Mouse (Mus musculus): ENCODE measurements around the gene Kat2a.
A peak's percentile ranks its signal among the peaks of the same experiment; 100 is the strongest.

The Kat2a gene

DNA sequence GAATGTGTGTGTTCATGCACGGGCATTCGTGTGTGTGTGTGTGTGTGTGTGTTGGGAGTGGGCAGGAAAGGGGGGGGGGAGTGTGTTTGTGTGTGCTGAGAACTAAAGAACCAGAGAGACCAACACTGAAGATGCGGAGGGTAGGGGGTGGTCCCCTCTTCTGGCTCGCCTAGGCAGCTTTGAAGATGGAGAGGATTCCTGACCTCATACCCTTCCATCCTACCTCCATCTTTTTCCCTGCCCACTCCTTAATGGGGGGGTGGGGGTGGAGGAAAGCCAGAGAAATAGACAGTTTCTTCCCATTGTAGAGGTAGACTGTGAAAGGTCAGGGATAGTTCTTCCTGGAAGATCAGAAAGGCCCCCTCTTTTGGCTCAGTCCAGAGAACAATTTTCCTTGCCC, 909 bp upstream of the Kat2a start:
- DNase-seq (ENCODE audit: extremely low read depth, insufficient read length, low spot score) = no peak

DNA sequence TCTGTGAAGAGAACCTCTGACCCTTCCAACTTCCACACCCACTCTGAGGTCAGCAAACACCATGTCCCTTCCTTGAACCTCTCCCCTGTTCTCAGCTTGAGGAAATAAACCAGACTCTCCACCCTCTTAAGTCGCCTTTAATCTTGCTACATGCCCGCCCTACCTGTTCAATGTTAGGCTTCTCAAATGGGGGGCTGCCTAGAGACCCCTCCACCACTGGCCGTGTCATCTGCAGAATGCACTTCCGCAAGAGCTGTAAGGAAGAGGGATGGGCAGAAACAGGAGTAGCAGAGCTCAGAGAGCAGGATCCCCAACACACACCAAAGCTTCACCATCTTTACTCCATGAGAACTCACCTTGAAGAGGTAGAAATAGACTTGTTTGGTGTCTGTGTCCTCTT, 1.3 kb downstream of the Kat2a start:
- DNase-seq (ENCODE audit: extremely low read depth, insufficient read length, low spot score) = no peak

DNA sequence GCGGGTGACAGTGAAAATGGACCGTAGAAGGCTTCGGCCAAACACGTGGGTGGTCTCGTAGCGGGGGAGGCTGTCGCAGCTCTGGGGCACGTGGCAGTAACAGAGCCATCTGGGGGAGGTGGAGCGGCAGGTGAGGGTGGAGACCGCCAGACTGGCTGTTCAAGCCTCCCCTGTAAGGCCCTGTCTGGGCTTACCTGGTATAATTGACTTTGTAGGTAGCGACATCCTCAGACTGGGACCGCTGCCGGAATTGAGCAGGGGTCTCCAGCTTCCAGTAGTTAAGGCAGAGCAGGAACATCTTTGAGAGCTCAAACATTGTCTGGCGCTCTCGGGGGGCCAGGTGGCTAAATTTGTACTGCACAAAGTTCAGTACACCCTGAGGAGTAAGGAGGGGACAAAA, 1.7 kb downstream of the Kat2a start:
- no peak for DNase-seq (ENCODE audit: extremely low read depth, insufficient read length, low spot score)

DNA sequence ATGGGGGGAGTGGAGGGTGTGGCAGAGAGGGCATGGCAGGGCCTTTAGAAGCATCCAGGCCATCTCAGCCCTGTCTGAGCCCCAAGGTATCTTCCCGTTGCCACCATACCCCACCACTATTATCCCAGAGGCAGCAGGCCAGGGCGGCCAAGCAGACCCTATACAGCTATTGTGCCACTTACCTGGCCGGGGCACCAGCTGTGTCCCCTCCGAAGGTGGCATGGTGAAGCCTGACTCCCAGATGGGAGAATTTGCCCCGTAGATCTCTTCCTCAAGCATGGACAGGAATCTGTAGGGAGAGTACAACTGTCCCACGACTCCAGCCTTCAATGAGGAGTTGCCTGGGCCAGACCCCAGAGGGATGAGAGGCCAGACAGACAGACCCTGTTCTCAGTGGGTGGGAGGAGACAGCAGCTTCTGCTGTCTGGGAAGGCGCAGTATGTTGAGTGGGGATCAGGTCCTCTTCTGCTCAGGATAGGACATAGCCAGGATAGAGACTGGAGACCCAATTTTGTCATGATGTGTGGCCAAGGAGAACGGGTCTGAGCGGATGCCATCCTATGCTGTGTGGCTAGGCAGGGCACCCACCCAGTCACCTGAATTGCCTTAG, 3.0 kb downstream of the Kat2a start:
- DNase-seq (ENCODE audit: extremely low read depth, insufficient read length, low spot score) = no peak

DNA sequence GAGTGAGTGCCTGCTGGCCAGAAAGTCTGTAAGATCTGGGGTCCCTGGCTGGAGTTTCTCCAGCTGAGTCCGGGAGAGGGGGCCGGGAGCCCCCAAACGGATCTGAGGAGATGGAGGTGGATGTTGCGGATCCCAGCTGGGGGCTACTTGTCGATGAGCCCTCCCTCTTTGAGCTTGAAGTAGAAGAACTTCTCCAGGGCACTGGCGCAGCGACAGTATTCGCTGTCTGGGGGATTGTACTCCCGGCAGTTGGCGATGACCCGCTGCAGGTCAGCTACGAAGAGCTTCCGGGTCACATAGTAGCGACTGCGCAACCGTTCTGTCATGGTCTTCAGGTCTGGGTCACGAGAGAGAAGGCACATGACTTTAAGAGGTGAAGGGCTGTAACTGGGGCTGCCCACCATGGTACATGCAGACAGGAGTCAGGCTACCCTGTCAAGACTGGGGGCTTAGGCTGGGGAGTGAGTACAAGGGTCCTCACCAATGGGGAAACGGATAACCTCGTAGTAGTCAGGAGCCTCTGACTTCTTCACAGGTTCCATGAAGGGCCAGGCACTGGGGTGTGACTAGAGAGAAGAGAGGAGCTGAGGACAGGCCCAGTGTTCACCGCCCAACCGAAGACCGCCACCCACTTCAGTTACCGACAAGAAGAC, 7.0 kb downstream of the Kat2a start:
- DNase-seq (ENCODE audit: extremely low read depth, insufficient read length, low spot score) = no peak

DNA sequence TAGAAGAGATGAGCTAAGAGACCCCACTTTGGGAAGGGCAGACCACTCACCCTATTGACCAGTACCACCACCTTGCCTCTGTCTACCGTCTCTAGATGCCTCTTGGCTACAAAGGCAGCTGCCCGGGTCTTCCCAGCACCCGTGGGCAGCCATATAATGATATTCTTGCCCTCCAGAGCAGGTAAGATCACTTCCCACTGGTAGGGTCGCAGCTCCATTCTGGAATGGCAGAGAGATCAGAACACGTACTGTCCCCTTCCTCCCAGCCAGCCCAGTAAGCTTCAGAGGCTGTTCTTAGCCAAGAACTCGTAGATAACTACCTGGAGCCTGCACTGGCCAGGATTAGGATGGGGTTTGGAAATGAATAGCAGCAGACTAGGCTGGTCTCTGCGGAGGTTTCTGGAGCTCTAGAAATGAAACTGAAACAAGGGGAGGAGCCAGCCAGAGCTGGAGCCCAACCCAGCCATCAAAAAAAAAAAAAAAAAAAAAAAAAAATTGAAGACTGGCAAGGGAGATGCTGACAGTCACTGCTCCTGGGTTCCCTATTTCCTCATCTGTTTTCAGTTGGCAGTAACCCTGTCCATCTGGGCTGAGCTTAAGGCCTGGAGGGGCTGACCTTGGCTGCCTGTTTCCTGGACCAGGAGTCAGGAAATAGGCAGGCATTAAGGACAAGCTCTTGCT, 8.3 kb downstream of the Kat2a start, which contains the start of gene Dhx58:
TSS of gene Dhx58 (minus strand) at position 421 of the 681 bp plus-strand sequence.
- no peak for DNase-seq (ENCODE audit: extremely low read depth, insufficient read length, low spot score)

DNA sequence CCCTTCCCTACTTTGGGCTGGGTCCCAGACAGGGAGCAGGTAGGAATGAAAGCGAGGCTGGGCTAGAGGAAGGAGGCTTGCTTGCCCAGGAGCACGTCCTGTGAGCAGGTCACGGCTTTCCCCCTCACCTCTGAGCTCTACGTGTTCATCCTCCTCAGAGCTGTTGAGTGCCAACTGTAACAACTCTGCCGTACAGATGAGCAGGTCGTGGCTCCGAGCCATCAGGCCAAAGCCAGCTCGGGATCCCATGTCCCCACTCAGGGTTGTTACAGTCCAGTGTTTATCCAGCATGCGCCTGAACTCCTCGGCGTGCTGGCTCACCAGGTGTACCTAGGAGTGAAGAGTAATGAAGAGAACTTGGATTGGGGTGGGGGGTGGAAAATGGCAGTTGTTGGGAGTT, 8.9 kb downstream of the Kat2a start:
- DNase-seq (ENCODE audit: extremely low read depth, insufficient read length, low spot score) = no peak

DNA sequence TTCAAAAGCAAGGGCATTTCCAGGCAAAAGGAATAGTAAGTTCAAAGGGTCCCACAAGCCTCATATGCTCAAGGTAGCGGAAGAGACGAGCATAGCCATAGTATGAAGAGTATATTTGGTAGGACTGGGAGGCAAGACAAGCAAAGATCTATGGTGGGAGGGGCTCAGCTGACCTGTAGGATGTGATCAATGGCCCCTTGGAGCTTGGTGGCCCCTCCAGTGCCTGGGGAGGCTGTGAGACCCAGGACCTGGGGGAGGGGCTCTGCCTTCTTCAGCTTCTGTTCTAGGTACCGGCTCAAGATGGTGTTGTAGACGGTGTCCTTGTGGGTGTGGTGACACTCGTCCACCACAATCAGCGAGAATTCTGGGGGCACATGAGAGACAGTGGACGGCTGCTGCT, 9.4 kb downstream of the Kat2a start:
- no peak for DNase-seq (ENCODE audit: extremely low read depth, insufficient read length, low spot score)

DNA sequence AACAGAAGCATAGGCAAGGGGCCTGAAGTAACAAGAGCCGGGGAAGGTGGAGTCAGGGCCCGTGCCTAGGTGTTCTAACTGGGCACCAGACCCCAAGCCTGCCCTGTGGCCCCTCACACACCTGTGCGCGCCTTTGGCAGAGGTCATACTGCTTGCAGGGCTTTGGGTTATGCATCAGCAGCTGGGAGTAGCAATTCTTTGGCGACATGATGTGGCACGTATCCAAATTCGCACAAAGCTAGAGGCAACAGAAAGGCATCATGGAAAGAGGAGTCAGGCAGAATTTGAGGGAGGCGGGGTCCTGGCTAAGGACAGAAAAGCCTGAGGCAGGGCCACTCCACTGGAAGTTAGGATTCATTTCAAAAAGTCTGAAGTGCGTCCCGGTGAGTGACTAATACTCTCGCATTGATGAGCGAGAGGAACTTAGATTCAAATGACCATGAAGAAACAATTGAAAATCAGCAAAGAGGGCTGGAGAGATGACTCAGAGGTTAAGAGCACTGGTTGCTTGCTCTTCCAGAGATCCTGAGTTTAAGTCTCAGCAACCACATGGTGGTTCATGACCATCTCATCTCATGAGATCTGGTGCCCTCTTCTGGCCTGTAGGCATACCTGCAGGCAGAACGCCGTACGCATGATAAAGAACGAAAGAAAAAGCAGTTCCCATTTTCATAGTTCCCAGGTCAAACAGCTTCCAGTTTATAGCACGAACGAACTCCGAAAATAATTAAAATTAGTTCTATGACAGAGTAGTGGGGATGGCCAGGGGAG, 10.0 kb downstream of the Kat2a start:
- DNase-seq (ENCODE audit: extremely low read depth, insufficient read length, low spot score) = peak; percentile 71

DNA sequence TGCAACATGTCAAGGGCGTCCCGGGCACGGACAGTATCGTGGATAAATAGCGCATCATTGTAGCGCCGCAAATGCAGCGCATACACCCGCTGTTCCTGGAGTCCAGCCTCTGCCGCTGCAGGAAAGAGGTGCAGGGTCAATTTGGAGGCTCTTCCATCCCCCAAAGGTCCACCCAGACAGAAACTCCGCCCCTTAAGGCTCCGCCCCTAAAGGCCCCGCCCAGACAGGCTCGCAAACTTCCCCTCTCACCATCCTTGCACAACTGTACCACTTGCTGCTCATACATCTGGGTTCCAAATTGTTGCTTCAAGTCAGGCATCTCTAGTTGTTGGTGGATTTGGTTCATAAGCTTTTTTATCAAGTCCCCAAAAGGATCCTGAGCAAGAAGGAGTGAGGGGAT, 11.0 kb downstream of the Kat2a start:
- DNase-seq (ENCODE audit: extremely low read depth, insufficient read length, low spot score) = no peak

DNA sequence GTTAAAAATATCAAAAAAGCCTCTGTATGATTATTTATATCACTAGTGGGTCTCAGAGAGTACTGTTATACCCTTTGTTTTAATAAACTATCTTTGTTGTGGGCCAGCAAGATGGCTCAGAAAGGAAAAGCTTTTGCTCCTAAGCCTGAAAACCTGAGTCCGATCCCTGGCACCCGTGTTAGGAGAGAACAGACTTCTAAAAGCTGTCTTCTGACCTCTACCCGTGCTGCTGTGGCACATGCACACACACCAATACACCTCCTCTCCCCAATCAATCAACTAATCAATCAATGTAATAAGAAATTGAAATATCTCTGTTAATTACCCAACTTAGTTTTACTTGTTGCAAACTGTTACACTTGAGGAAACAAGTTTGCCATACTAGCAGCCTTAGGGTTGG, 11.6 kb downstream of the Kat2a start:
- DNase-seq (ENCODE audit: extremely low read depth, insufficient read length, low spot score) = no peak

DNA sequence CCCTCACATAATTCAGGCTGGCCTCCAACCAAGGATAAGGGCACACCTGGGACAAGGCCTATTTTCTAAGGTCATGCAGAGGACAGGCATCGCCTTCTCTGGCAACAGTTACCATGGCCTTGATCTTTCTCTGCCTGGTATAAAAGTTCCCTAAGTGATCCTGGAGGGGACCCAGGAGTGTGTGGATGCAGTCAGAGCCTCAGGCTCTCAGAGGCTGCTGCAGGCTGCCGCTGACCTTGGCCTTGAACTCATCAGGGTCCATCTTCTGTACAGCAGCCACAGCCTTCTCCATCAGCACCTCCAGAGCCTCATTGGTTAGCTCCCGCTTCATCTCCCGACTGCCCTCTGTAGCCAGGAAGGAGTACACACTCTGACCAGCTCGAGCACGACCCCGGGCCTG, 14.3 kb downstream of the Kat2a start:
- DNase-seq (ENCODE audit: extremely low read depth, insufficient read length, low spot score) = no peak

DNA sequence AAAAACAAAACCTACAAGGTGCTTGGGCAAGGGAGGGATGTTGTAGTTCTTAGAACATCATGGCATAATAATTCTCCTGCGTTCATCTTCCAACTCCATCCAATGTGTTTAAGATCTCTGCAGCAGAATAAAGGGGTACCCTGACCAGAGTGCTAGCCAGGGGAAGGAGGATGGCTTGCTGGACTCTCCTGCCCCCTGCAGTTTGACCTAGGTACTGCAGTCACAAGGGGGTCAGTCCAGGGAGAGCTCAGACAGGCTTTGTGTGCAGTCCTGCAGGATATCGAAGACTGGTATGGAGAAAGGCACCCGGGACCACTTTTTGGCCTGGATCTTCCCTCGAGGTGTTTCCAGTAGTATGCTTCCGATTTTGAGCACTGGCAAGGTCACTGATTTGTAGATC, 17.3 kb downstream of the Kat2a start:
- no peak for DNase-seq (ENCODE audit: extremely low read depth, insufficient read length, low spot score)

DNA sequence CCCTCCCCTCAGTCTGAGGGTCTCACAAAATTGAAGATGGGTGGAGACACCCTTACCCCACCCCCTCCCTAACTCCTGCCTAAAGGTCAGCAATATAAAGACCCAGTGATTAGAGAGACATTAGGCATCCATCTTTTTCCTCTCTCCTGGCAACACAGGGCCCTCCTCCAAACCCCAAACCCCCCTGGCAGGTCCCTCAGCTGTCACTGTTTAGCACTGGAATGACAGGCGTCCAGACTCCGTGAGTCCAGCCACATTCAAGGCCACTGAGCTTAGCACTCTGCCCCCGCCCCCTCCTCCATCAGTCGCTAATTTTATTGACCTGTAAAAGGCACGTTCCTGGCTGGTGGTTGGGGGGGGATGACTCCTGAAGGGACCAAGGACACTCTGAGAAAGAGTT, 19.1 kb downstream of the Kat2a start:
- DNase-seq (ENCODE audit: extremely low read depth, insufficient read length, low spot score) = no peak

DNA sequence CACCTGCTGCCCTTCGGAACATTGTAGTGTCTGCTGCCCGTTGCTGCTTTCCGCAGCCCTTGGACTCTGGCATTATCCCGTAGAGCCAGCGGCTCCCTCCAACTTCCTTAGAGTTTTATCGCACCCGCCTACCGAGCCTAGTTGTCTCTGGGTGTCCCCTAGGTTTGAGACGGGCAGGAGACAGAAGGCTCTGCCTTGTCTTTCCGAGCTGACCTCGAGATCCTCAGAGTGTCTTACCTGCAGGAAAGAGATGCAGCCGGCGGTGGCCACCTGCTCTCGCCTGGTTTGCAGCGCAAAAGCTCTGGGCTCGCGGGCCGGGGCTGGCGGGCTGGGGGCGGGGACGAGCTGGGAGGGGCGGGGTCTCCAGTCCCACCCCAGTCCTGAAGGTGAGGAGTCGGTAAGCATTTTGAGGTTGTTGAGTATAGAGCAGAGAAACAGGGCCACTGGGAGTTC, 20.1 kb downstream of the Kat2a start, which contains the start of gene Zfp385c:
TSS of gene Zfp385c (minus strand) at position 292 of the 453 bp plus-strand sequence.
- DNase-seq (ENCODE audit: extremely low read depth, insufficient read length, low spot score) = no peak

DNA sequence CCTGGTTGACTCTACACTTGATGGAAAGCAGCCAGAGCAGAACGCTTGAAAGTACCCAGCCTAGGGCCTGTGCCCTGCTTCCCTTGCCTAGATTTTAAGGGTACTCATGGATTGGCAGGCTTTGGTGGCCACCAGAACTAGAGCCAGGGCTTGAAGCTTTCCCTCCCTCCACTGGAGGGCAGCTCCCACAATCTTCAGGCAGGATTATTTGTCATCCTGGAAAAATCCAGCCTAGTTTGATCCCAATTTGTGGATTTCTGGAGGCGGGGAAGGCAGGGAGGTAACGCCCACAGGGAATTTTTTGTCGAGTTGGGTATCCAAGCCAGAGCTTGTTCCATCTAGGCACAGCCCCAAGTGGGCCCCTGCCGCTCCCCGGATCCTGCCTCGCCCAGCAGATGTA, 21.9 kb downstream of the Kat2a start:
- DNase-seq (ENCODE audit: extremely low read depth, insufficient read length, low spot score) = no peak

DNA sequence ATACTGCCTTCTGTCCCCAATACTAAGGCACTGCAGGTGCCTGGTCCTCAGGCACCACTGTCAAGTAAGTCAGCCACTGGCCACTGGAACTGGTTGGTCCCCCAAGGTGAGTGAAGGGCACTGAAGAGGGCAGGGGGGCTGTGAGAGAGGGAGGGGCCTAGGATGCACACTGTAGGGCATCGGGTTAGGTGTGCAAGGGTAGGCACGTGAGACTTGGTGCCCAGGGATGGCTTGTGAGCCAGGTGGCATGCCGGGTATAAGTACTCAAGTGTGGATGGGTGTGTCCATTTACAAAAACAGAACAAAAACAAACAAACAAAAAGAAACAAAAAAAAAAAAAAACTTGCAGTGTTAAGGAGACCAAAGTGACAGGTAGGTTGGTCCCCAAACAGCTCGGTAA, 23.8 kb downstream of the Kat2a start:
- DNase-seq (ENCODE audit: extremely low read depth, insufficient read length, low spot score) = no peak

DNA sequence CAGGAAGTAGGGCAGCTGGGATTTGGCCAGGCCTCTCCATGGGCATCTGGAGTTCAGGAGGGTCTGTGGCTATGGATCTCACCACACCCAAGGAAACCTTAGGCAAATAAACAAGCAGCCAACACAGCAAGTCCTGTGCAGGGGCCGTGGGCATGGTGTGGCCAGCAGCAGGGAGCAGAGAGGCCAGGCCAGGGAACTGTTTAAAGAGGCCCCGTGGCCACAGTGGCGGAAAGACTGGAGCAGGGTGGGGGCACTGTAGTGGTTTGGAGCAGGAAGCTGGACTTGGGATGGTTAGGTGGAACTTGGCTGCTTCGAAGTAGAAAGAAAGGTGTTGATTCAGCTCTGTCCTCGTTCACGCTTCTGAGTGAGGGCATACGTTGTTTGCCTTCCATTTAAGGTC, 25.0 kb downstream of the Kat2a start:
- no peak for DNase-seq (ENCODE audit: extremely low read depth, insufficient read length, low spot score)

DNA sequence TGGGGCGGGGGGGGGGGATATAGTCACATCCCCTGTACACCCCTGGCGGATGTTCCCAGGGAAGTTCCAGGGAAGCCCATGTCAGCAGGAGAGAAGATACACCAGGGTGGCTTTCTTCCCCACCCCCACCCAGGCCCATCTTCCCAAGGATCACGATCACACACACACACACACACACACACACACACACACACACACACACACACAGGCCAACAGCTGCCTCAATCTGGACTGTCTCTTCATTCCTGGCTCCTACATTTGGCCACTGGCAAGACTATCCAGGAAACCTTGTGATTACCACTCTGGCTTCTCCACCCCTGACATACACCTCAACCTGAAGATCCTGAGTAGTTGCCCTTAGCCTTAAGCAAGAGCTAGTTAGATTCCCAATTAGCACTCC, 26.9 kb downstream of the Kat2a start:
- no peak for DNase-seq (ENCODE audit: extremely low read depth, insufficient read length, low spot score)

DNA sequence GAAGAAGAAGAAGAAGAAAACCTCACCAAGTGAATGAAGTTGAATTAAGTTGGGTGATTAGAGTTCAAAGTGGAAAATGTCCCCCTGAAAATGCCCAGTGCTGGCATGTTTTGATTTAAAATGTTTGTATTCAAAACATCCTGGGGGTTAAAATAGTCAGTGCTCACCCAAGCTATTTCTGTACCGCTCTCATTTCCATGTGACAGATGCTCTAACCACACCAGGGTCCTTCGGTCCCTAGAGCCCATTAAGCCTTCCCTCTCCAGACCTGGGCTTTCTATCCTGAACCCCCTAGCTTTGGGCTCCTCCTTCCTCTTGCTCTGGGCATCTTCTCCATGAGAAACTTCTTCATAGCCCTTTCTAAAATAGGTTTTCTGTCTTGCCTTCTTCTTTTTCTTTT, 28.2 kb downstream of the Kat2a start:
- DNase-seq (ENCODE audit: extremely low read depth, insufficient read length, low spot score) = no peak

DNA sequence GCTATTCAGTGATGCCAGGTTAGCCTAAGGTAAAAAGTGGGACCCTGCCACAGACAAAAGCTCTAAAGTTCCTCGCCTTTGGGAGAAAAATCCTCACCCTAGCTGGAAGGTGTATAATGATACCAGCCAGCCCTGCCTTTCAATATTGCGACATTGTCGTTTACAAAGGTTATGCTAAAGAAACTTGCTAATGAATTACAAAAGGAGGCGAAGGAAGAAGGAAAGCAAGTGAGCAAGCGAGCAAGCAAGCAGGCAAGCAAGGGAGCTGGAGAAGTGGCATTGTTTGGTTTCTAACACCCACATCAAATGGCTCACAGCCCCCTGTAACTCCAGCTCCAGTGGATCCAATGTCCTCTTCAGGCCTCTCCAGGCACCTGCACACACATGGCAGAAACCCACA, 29.7 kb downstream of the Kat2a start:
- DNase-seq (ENCODE audit: extremely low read depth, insufficient read length, low spot score) = no peak

Measured in 3134 (cell line).